8 mouse cellular contexts compared by ENCODE assay signal in the genomic region with DNA sequence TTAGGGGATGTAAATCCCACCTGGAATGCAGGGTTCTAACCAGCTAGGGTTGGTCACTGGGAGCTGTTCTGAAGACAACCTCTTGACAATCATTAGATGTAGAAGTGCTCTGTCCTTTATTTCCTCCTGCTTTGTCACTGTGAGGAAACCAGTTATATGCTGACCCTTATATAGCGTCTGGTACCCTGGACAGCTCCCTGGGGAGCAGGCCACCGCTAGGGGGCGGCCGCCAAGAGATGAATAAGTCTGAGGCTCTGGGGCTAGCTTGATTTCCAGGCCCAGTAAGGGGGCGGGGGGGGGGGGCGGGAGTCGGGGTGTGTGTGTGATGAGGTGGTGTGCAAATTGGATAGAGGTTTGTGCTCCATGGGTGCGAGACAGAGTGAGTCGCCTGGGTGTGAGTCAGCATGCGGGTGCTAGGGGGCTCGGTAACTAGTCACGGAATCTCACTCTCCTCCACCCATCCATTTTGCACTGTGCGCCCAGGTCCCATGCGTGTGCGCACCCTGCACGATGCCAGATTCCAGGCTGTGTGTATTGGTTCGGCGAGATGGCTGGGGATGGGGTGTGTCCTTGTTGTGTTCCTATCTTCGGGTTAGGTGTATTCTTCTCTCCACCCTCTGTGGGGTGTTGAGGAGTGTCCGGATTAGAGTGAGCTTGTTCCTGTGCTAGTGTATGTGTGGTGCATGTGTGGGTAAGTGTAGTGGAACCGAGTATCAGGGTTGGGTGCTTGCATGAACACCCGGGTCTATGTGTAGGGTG. TPM values are rescaled to one million over a fixed set of nuclear protein-coding genes. Genes with fewer than 3 reads are reported as not detected.
DNase-seq lines count a peak whose midpoint lies in the region; ATAC-seq lines count a peak whose summit lies in the region.

A gene (plus strand): TSS at position 635 of the 759 bp plus-strand sequence.

- H3K27me3 ChIP-seq in kidney, embryonic 16.5 days (ENCODE audit: insufficient read depth, low read length), result peaks cover 43% of the 10 kb centered on the region
- H3K27me3 ChIP-seq in liver, embryonic 12.5 days (replicated peaks), result peaks cover 41% of the 10 kb centered on the region

- 3% methylated on average over 21 of the region's 22 CpGs for WGBS in kidney, embryonic 16.5 days
- 8% methylated on average over 22 of the region's 22 CpGs for WGBS in liver, embryonic 12.5 days (ENCODE audit: insufficient replicate concordance)

- H3K4me2 ChIP-seq in kidney, embryonic 16.5 days (replicated peaks; ENCODE audit: low read depth, low read length), result peak within 1 kb of the TSS; percentile 46
- H3K4me2 ChIP-seq in liver, embryonic 12.5 days, result peak within 1 kb of the TSS; percentile 36

- H3K36me3 ChIP-seq in kidney, embryonic 16.5 days (ENCODE audit: insufficient read depth, low read length), result no peaks in the 10 kb centered on the region
- H3K36me3 ChIP-seq in liver, embryonic 12.5 days, result no peaks in the 10 kb centered on the region

- H3K4me3 ChIP-seq in kidney, embryonic 16.5 days (ENCODE audit: low read length), result peak within 1 kb of the TSS; percentile 29
- H3K4me3 ChIP-seq in liver, embryonic 12.5 days, result peak within 1 kb of the TSS; percentile 9; the same call in 1 of the 2 replicates

- H3K9me3 ChIP-seq in kidney, embryonic 16.5 days (ENCODE audit: low read length), result no peaks in the 10 kb centered on the region
- no peaks in the 10 kb centered on the region for H3K9me3 ChIP-seq in liver, embryonic 12.5 days (replicated peaks)

- ATAC-seq in kidney, embryonic 16.5 days (ENCODE audit: low FRiP score, low TSS enrichment), result peak; percentile 64; the same call in 1 of the 2 replicates
- ATAC-seq in liver, embryonic 12.5 days, result no peak

- no peaks in the 10 kb centered on the region for H3K4me1 ChIP-seq in kidney, embryonic 16.5 days (ENCODE audit: insufficient read depth, low read length)
- H3K4me1 ChIP-seq in liver, embryonic 12.5 days, result no peaks in the 10 kb centered on the region

- H3K27ac ChIP-seq in kidney, embryonic 16.5 days (ENCODE audit: low read length), result no peak within 1 kb of the TSS
- H3K27ac ChIP-seq in liver, embryonic 12.5 days, result no peak within 1 kb of the TSS

- DNase-seq in kidney, adult 18-20 months, result peak; percentile 37
- DNase-seq in kidney, adult 11 months, result no peak
- peak; percentile 39 for DNase-seq in c-Kit-positive CD71-negative TER-119-negative erythroid progenitor cells, embryonic 14.5 days (ENCODE audit: low read depth)
- peak; percentile 49 to 52 for DNase-seq in frontal cortex, postnatal 10 days (ENCODE audit: low spot score in 2 of 2)
- DNase-seq in ovary, postnatal 14 days (ENCODE audit: low spot score), result peak; percentile 48
- peak; percentile 16 for DNase-seq in yolk sac, embryonic 10.5 days (ENCODE audit: low spot score)

- H3K9ac ChIP-seq in kidney, embryonic 16.5 days (replicated peaks; ENCODE audit: low read length), result no peak within 1 kb of the TSS
- H3K9ac ChIP-seq in liver, embryonic 12.5 days, result no peak within 1 kb of the TSS

RNA-seq across cellular contexts. Expression of the gene that starts here (rescaled TPM):
- polyA plus RNA-seq in kidney, embryonic 16.5 days (2015; fragmentation: Nextera tagmentation; extraction: Ambion mirVana), result 1.4 and 1.6 TPM in 2 replicates
- 0.13 and 0.32 TPM in 2 replicates for polyA plus RNA-seq in liver, embryonic 12.5 days (2016; fragmentation: Nextera tagmentation; extraction: Ambion mirVana)
